Mouse (Mus musculus) urinary bladder, postnatal 4 days (tissue): ENCODE data around the gene Tent5c.
"Not testable (repeated sequence)": the region's sequence is repeated elsewhere in the genome, so short reads cannot be mapped to it uniquely, and the experiment has no call there.

Source experiments
- DNase-seq, 2 experiments: peaks; one replicate each; pipeline ENCODE4 v3.0.0; 2021 to 2022; ENCODE audit warnings: low spot score in 2 of 2

The Tent5c gene

GRCm38 (mm10) chr3:100439088-100439487, 50.0 kb downstream of the Tent5c start:
- DNase-seq, result no peak

DNA sequence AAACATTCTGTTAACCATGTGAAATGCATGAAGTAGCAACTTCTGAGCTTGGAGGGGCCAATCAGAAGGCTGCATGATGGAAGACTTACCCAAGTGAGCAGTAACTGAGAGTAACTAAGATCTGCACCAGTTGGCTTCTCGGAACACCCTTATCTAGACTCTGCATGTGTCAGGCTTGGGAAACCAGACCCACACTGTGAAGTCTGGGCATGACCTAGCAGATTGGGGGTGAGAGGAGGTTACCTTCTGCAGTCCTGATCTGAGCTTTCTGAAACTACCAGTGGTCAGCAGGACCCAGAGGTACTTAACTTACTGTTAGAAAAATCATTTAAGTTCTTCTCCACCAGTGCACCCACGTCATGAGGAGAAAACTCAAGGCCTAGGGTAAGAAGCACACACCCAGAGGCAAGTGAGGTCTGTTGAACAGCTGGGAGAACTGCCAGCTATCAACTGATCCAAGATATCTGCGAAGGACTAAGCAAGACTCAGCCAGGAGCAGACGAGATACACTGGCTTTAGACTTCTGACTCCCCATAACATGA, 50.6 kb downstream of the Tent5c start:
- no peak for DNase-seq

- DNase-seq, result no peak
These were observed 52.4 kb downstream of the Tent5c start for GRCm38 (mm10) chr3:100436756-100437155.

DNA sequence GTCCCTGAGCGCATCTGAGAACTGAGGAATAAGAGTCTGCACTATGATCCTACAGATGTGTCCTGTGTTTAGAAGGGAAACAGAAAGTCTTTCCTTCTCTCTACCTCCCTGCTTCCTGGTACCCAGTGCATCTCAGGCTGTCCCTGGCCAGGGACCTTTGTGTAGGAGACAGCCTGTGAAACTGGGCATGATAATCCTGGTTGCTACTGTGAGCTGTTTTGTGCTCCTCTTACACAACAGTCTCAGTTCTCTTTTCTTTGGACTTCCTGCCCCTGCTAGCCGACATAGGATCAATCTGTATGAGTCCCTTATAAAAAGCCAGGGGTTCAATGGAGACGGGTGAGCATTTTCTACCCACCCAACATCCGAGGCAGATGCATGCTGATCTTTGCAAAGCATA, 57.4 kb downstream of the Tent5c start:
- no peak for DNase-seq

GRCm38 (mm10) chr3:100430731-100431130, 58.4 kb downstream of the Tent5c start:
- DNase-seq, result no peak

GRCm38 (mm10) chr3:100430101-100430500, 59.0 kb downstream of the Tent5c start:
- peak in 1 of 2 experiments; percentile 46 for DNase-seq

- DNase-seq, result no peak
These were observed 59.5 kb downstream of the Tent5c start for GRCm38 (mm10) chr3:100429667-100430066.

- no peak for DNase-seq
These were observed 61.6 kb downstream of the Tent5c start for GRCm38 (mm10) chr3:100427548-100427947.

- DNase-seq, result no peak
These were observed 66.5 kb downstream of the Tent5c start for GRCm38 (mm10) chr3:100422392-100423167.

- DNase-seq, result no peak
These were observed 67.8 kb downstream of the Tent5c start for GRCm38 (mm10) chr3:100421354-100421753.

GRCm38 (mm10) chr3:100420691-100421056, 68.5 kb downstream of the Tent5c start:
- DNase-seq, result no peak

GRCm38 (mm10) chr3:100419962-100420690, 69.0 kb downstream of the Tent5c start:
- no peak for DNase-seq

DNA sequence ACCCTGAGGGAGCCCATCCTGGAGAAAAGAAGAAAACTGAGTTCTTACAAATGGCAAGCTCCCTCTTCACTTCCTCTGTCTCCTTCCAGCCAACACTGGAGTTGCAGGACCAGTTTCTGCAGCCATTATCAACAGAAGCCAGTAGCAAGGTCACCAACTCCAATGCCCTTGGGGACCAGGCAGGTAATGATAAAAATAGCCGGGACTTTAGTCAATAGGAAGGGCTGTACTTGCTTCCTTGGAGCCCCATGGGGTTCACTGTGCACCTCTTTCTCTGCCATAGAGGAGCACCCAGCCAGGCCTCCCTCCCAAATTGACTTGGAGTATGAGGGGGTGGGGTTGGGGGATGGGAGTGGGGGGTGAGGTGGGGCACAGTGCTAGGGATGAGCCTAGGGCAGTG, 70.7 kb downstream of the Tent5c start:
- no peak for DNase-seq

- DNase-seq, result no peak
These were observed 71.3 kb downstream of the Tent5c start for GRCm38 (mm10) chr3:100417772-100418311.

DNA sequence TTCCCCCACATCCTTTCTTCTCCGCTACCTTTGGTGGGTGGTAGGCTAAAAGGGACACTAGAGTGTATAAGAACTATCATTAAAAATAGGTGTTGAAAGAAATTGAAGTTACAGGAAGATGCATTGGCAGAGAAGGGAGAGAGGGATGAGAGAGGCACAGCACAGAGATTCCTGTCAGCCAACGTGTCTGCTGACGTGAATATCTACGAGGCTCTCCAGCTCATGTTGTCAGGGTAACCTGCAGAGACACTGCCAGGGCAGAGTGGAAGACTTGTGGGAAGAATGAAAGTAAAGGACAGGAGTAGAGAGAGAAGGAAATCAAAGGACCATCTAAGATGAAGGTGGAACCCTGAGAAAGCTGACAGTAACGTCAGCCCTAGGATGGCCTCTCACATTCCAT, 73.5 kb downstream of the Tent5c start:
- no peak for DNase-seq

- not testable (repeated sequence) for DNase-seq
These were observed 75.5 kb downstream of the Tent5c start for GRCm38 (mm10) chr3:100413586-100413985.

GRCm38 (mm10) chr3:100411945-100412344, 77.2 kb downstream of the Tent5c start:
- no peak for DNase-seq

DNA sequence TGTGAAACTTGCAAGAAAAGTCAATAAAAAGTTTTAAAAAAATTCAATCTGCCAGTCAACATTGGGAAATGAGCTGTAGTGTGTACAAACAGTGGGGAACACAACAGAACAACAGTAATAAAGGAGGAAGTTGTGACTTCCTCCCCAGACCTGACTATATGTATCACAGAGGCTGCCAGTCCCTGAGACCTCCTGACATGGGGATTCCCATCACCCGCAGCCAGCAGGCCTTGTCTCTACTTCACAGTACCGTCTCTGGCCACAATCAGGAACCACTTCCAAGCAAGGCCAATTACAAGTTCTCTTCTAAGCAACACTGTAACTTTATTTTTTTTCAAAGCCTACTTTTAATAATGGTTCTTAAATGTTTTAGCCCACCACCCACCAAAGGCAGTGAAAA, 79.8 kb downstream of the Tent5c start:
- DNase-seq, result no peak

GRCm38 (mm10) chr3:100408351-100409043, 80.6 kb downstream of the Tent5c start:
- DNase-seq, result no peak

DNA sequence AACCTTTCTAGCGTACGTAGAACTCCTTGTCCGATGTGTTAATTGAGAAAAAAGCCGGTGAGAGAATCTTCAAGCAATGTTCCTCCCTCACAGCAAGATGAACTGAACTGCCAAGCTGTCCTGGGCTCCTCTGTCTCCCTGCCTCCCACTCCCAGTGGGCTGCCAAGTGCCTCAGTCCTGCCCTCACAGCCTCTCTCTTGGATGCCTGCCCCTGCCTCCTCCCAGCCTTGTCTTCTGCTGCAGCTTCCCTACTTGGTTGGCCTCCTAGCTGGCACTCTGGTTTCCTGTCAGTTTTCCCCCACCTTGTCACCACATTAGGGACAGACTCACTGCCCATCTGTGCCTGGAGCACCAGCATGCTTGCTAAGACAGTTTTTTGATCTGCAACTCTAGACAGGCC, 86.5 kb downstream of the Tent5c start:
- peak; percentile 31 to 58 for DNase-seq
